Mouse (Mus musculus): ENCODE results near the gene Prpf3.
"Not testable (repeated sequence)": the region's sequence is repeated elsewhere in the genome, so short reads cannot be mapped to it uniquely, and the experiment has no call there.

Prpf3 gene

DNA sequence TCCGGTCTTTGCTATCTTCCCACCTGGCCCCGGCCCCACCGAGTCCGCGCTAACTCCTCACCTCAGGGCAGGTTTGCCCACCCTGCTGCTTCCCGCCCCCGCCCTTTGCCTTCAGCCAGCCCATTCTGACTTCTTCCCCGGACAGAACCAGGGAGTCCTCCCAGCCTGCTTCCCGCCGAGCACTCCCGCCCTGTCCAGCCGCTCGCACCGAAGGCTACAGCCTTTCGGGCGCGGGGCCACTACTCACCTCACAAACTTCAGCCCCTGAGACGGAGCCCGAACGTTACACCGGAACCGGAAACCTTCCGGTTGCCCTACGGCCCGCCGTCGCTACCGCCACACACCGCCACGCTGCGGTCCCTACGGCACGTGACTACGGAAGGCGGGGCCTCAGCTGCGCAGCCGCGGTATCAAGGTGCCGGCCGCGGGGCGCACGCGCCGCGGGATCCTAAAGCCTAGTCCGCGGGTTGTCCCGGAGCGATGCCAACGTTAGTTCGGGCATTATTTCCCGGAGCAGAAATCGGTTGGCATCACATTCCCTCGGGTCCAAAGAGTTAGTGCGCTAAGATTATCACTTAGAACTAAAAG, at the start of gene Prpf3:
Gene Prpf3 (minus strand): TSS at position 384 of the 588 bp plus-strand sequence.
- peak; percentile 93 for DNase-seq

DNA sequence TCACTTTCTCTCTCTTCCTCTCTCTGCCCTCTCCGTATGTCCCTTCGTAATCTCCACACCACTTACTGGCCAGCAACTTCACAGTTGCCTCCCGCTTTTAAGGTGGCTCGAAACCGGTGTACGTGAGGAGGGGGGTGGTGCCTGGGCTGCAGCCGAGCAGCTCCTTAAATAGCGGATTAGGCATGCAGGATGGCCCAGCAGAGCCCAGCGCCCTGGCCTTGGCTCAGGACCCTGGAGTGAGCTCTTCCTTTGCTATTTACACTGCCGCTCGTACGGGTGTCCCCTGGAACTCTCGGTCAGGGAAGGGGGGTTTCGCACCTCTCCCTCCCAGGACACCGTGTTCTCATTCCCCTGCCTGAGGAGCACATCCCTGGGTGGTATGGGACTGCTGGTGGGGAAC, 48.9 kb upstream of the Prpf3 start, which contains the start of gene Car14:
Gene Car14 (minus strand): TSS at position 124 of the 400 bp plus-strand sequence.
- no peak for DNase-seq

DNA sequence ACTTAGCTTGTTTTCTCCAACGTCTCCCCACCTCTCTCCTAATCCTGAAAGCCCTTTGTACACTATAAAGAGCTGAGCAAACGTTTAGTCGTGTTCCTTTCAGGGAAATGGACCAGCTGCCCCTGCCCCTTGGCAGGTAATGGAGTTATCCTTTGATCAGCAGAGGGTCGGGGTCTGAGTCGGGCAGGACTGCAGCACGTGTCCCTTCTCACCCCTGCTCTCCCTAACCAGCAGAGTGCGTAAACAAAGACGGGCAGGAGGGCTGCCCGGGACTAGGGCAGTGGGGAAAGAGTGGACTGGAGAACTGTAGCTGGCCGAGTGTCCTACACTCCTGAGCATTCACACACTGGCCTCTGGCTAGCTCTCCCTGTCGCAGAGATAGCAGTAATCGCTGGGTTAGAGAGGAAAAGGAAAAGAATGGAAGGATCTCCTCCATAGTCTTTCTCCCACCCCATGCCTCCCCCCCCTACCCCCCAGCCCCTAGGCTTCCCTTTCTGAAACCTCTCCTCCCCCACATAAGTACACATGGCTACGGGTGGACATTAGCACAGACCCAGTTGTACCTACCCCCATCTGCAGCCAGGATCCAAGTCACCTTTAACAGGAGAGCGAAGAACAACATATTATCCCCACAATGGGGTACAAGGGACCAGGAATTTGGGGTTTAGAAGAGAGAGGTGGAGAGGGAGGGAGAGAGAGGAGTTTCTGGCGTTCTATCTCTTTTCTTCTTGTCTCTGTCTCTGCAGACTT, 48.2 kb upstream of the Prpf3 start:
- DNase-seq = no peak

DNA sequence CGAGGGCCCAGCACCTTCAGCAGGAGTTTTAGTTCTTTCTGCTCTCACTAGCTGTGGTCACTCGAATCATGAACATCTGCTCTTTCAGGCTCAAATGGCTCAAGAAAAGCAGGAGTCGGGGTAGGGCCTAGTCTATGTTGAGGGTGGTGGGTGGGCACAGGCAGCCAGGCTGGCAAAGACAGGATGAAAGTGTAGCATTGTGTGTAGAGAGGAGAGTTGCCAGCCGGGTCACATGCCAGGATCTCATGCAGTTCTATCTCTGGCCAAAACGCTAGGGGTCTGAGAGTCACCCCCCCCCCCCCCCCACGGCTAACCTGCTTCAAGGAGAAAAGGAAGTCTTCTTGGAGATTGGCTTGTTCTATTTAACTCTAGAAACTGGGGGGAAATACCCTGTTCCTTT, 47.0 kb upstream of the Prpf3 start:
- no peak for DNase-seq

- no peak for DNase-seq
These were observed 46.6 kb upstream of the Prpf3 start for GRCm38 (mm10) chr3:95902373-95902625.

- no peak for DNase-seq
These were observed 46.1 kb upstream of the Prpf3 start for GRCm38 (mm10) chr3:95901616-95902372.

DNA sequence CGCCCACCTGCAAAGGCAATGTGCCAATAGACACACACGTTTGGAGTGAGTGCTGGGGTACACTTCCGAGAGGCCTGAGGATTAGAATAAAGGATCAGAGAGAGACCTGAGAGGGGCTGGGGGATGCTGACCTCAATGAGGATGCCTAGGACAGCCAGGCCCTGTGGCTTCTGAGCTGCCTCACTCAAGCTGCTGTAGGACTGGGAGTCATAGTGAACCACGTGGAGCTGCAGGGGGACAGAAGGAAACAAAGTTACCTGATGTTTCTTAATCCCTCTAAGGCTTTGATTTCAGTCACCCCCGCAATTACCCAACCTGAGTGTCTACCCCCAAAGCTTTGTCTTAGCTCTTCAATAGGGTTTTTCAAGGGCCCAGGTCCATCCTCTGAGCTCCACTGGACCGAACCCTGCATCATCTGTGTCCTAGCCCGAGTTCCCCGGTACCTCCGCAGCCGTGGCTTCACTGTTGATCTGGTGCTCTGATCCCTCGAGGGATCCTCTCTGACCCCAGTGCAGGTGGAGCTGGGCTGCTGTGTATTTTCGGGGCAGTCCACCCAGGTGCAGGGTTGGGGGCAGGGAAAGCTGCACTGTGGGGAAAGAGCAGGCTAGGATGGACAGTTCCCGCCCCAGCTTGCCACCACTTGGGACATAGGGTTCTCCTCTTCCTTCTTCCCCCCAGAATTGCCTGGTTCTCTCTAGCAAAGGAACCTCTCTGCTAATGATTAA, 44.3 kb upstream of the Prpf3 start:
- DNase-seq = no peak

DNA sequence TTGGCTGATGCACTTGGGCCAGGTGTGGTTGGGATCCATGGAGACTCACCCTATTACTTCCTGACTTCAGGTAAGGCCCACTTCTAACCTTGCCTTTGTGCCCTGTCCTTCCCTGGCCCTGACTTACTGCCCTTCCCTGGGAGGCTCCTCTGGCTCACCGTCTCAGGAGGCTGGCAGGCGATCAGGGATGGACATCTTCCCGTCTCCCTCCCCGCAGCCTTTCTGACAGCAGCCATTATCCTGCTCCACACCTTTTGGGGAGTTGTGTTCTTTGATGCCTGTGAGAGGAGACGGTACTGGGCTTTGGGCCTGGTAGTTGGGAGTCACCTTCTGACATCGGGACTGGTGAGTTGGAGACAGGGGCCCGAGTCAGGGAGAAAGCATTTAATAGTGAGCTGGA, 39.8 kb upstream of the Prpf3 start:
- not testable (repeated sequence) for DNase-seq

DNA sequence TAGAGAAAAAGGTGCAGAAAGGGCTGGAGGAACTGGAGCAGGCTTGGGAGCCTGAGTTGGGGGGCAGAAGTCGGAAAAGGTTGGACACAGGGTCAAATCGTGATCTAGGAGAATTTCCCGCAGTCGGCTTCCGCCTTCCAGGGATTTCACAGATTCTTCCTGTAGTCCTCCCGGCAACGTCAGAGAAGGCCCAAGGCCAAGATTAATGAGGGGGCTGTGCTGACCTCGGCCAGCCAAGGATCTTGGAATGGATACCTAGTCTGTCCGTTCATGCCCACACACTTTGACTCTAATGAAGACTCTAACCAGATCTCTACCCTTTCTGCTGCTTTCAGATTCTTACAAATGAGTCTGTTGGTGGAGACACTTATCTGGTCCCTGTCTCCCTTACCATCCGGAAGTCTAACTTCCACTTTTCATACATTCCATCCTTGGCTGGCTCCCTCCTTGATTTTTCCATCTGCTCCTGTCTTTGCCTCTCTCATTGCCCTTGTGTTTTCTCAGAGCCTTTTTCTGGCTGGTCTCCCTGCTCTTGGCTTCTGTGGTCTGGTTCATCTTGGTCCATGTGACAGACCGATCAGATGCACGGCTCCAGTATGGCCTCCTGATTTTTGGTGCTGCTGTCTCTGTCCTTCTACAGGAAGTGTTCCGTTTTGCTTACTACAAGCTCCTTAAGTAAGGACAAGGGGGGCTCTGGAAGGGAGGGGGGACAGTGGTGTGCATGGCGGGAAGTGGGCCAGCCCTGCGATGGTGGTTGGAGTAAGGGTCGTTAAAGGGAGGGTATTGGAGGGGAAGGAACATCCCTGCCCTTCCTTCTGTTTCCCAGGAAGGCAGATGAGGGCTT, 38.9 kb upstream of the Prpf3 start:
- DNase-seq = peak; percentile 75

- peak; percentile 98 for DNase-seq
These were observed 38.1 kb upstream of the Prpf3 start, which contains the start of gene Aph1a for GRCm38 (mm10) chr3:95893606-95894316. Gene Aph1a, plus strand, starts transcription at chr3:95893969.

DNA sequence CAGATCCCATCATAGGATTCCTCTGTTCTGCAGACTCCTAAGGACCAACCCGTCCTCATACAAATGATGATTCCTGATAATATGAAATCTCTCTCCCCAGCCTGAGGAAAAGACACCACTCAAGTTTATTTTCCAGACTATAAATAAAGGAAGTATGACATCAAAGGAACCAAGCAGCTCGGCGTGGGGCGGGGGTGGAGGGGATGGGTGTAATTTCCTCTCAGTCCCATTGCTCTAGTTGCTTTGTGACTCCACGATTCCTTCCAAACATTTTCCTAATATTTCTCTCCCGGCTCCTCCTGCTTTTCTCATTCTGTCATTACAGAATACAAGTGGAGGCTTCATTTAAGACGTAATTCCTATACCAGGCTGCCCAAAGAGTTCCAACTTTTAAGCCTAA, 37.4 kb upstream of the Prpf3 start:
- DNase-seq = no peak

- peak; percentile 59 for DNase-seq
These were observed 36.7 kb upstream of the Prpf3 start for GRCm38 (mm10) chr3:95892066-95893052.

- no peak for DNase-seq
These were observed 35.8 kb upstream of the Prpf3 start, which contains the start of gene BC028528 for GRCm38 (mm10) chr3:95891211-95892065. Gene BC028528, minus strand, starts transcription at chr3:95892005.

GRCm38 (mm10) chr3:95889664-95890063, 34.0 kb upstream of the Prpf3 start:
- no peak for DNase-seq

DNA sequence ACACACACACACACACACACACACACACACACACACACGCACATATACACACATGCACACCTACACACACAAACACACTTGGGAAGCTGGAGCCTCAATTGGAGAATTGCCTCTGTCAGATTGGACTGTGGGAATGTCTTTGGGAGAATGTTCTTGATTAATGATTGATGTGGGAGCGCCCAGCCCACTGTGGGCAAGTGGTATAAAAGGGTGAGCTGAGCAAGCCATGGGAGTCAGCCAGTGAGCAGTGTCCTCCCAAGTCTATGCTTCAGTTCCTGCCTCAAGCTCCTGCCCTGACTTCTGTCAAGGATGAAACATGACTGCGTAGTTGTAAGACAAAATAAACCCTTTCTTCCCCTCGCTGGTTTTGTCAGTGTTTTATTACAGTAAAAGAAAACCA, 31.9 kb upstream of the Prpf3 start:
- DNase-seq = no peak

GRCm38 (mm10) chr3:95884400-95884799, 28.7 kb upstream of the Prpf3 start:
- no peak for DNase-seq

GRCm38 (mm10) chr3:95882816-95883425, 27.2 kb upstream of the Prpf3 start:
- peak; percentile 82 for DNase-seq

DNA sequence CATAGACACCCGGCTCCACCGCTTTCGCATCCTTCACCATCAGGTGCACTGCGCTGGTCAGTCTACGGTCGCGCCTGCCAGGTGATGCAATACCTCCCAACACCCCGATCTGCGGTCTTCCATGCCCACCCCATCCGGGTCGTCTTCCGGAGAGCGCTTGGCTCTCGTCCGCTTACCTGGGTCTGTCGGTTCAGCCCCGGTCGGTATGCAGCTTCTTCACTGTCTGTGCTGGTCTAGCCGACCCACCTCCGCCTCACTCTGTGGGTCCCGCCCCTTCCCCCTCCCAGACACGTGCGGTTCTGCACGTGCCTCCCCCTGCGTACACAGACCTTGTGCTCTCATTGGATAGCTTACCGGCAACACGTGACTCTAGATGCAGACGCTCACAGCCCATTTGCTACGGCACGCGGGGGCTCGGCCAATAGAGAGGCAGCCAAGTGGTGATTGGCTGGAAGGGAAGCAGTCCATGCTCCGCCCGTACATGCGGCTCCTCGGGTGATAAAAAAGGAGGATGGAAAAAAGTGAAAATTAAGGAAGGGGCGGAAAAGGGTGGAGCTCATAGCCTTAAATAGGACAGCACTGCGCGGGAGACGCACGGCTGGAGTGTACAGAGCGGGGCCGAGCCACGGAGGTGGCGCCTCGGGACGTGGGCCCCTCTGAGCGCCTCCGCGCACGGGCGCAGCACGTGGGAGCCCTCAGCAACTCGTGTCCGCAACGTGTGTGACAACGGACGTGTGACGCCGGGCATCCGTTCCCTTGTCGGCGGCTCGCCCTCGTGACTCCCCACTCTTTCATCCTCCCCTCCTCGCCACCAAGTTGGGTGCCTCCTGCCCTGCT, 26.5 kb upstream of the Prpf3 start, which contains the start of gene Ciart:
Gene Ciart (minus strand): TSS at position 273 of the 837 bp plus-strand sequence.
- peak; percentile 97 for DNase-seq

All from cerebellum, adult 9-10 months (tissue).